Mouse (Mus musculus): Measurements from ENCODE around the gene Egr2. TPM values are rescaled to one million over a fixed set of nuclear protein-coding genes. Genes with fewer than 3 reads are reported as not detected.

Gene Egr2
- total and polyA plus RNA-seq, 3 experiments: 1.0 to 4.7 (median 3.1) TPM

DNA sequence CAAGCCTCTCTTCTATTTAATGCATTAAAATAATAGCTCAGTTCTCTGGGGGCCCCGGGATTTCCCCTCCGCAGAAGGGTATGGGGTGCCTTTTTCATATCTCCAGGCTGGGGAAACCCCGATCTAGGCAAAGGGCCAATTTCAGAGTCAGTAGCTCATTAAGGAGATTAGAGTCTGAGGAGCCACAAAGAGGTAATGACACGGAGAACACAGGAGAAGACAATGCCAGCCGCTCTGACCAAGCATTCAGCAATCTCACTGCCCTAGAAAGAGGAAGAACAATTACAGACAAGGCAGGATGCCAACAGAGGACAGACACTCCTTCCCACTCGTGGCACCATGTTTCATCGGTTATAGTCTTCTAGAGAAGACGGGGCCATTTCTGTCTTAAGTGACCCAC lies 30.8 kb downstream of the Egr2 start:
- peak overlapping the region; percentile 80 for H3K4me2 ChIP-seq (ENCODE audit: insufficient read depth, low read depth, poor library complexity, severe bottlenecking)
- peak overlapping the region in 1 of 3 experiments; percentile 40 for H3K4me3 ChIP-seq (replicated peaks in 1 of 3; ENCODE audit: low read depth in 2 of 3, low read length in 2 of 3, poor library complexity in 1 of 3)
- H3K27me3 ChIP-seq (replicated peaks): no peaks in the 10 kb centered on the region
- no peaks in the 10 kb centered on the region for H3K36me3 ChIP-seq (replicated peaks in 1 of 2; ENCODE audit: control insufficient read depth in 1 of 2, insufficient read depth in 1 of 2, low read length in 1 of 2)
- H3K9ac ChIP-seq (ENCODE audit: insufficient read depth, low read depth): peak overlapping the region; percentile 31; the same call in 1 of the 2 replicates
- H3K79me2 ChIP-seq (replicated peaks; ENCODE audit: control insufficient read depth, extremely low read depth, insufficient read depth, poor library complexity, severe bottlenecking): no peaks in the 10 kb centered on the region
- in situ Hi-C loops (cut with MboI; ENCODE audit: low pct_ligation_motif_present, low pct_unique_long_range_greater_than_20kb, low sequenced_read_pairs): no loop called here
- peak; percentile 90 for DNase-seq (ENCODE audit: extremely low read depth)
- H3K27ac ChIP-seq (ENCODE audit: insufficient read depth, low read depth): peak overlapping the region; percentile 94
- H3K9me3 ChIP-seq (replicated peaks; ENCODE audit: low read length): no peaks in the 10 kb centered on the region
- H3K4me1 ChIP-seq (ENCODE audit: control insufficient read depth in 1 of 2, insufficient read depth in 2 of 2): peaks cover 11 to 43% of the 10 kb centered on the region in 2 experiments
- TF ChIP-seq CHD2 (IDR thresholded peaks at IDR 0.05; ENCODE audit: low read length): no peak
- no peak for TF ChIP-seq KAT2A (IDR thresholded peaks at IDR 0.05; ENCODE audit: insufficient replicate concordance, low read length)
- no peak for TF ChIP-seq UBTF (IDR thresholded peaks at IDR 0.05; ENCODE audit: low read depth, low read length)
- TF ChIP-seq CTCF (conservative IDR thresholded peaks at IDR 0.05 in 1 of 2, IDR thresholded peaks at IDR 0.05 in 1 of 2; ENCODE audit: low read depth in 2 of 2, low read length in 2 of 2): no peak
- TF ChIP-seq E2F4 (IDR thresholded peaks at IDR 0.05; ENCODE audit: insufficient replicate concordance, low read depth, low read length): no peak
- no peak for TF ChIP-seq ZKSCAN1 (IDR thresholded peaks at IDR 0.05; ENCODE audit: borderline replicate concordance, low read depth, low read length)
- TF ChIP-seq USF1 (IDR thresholded peaks at IDR 0.05; ENCODE audit: low read depth, low read length): no peak
- no peak for TF ChIP-seq POLR2AphosphoS2 (IDR thresholded peaks at IDR 0.05; ENCODE audit: low read depth, low read length)
- TF ChIP-seq PAX5 (IDR thresholded peaks at IDR 0.05; ENCODE audit: low read length): no peak
- no peak for TF ChIP-seq TCF12 (IDR thresholded peaks at IDR 0.05; ENCODE audit: low read depth, low read length)
- TF ChIP-seq GABPA (IDR thresholded peaks at IDR 0.05; ENCODE audit: insufficient replicate concordance, low read depth, low read length): no peak
- TF ChIP-seq JUND (conservative IDR thresholded peaks at IDR 0.05; ENCODE audit: low read depth, low read length): no peak; the same call in 1 of the 2 replicates
- no peak for TF ChIP-seq MAFK (IDR thresholded peaks at IDR 0.05; ENCODE audit: insufficient replicate concordance, low read length)
- peak; percentile 68; the same call in 1 of the 2 replicates for TF ChIP-seq MAX (IDR thresholded peaks at IDR 0.05; ENCODE audit: low read length)
- no peak; the same call in 1 of the 2 replicates for TF ChIP-seq NELFE (IDR thresholded peaks at IDR 0.05; ENCODE audit: low read depth, low read length)
- TF ChIP-seq RCOR1 (conservative IDR thresholded peaks at IDR 0.05; ENCODE audit: low read depth, low read length): 0 out of 2 replicates have a peak, but pooled peaks have one; percentile 20
- no peak for TF ChIP-seq JUN (IDR thresholded peaks at IDR 0.05; ENCODE audit: insufficient read depth, low read depth, low read length)
- TF ChIP-seq USF2 (conservative IDR thresholded peaks at IDR 0.05; ENCODE audit: low read depth, low read length): no peak
- TF ChIP-seq MXI1 (IDR thresholded peaks at IDR 0.05; ENCODE audit: low read depth, low read length): no peak
- TF ChIP-seq NRF1 (IDR thresholded peaks at IDR 0.05; ENCODE audit: low read depth, low read length): no peak
- TF ChIP-seq ETS1 (conservative IDR thresholded peaks at IDR 0.05; ENCODE audit: low read depth, low read length): no peak; the same call in 1 of the 2 replicates
- no peak; the same call in 1 of the 2 replicates for TF ChIP-seq RAD21 (IDR thresholded peaks at IDR 0.05; ENCODE audit: low read depth, low read length)
- no peak for TF ChIP-seq BHLHE40 (IDR thresholded peaks at IDR 0.05; ENCODE audit: low read depth, low read length)
- no peak for TF ChIP-seq TBP (conservative IDR thresholded peaks at IDR 0.05; ENCODE audit: low read depth, low read length)
- TF ChIP-seq HCFC1 (IDR thresholded peaks at IDR 0.05; ENCODE audit: low read depth, low read length): no peak
- no peak for TF ChIP-seq ZC3H11A (IDR thresholded peaks at IDR 0.05; ENCODE audit: low read depth, low read length)
- no peak for TF ChIP-seq ZMIZ1 (IDR thresholded peaks at IDR 0.05; ENCODE audit: low read depth, low read length)
- 0 out of 2 replicates have a peak, but pooled peaks have one; percentile 9 for TF ChIP-seq MAZ (IDR thresholded peaks at IDR 0.05; ENCODE audit: low read depth, low read length)
- TF ChIP-seq SMC3 (IDR thresholded peaks at IDR 0.05; ENCODE audit: low read depth, low read length): no peak
- TF ChIP-seq MEF2A (IDR thresholded peaks at IDR 0.05; ENCODE audit: borderline replicate concordance, low read depth, low read length): 0 out of 2 replicates have a peak, but pooled peaks have one; percentile 27
- TF ChIP-seq POLR2A (IDR thresholded peaks at IDR 0.05; ENCODE audit: low read depth, low read length): peak; percentile 55
- peak; percentile 61 for TF ChIP-seq EP300 (IDR thresholded peaks at IDR 0.05; ENCODE audit: low read length)
- TF ChIP-seq SIN3A (IDR thresholded peaks at IDR 0.05; ENCODE audit: low read length): peak; percentile 51; the same call in 1 of the 2 replicates
- TF ChIP-seq ZNF384 (IDR thresholded peaks at IDR 0.05; ENCODE audit: low read depth, low read length): no peak; the same call in 1 of the 2 replicates
- peak; percentile 36; the same call in 1 of the 2 replicates for TF ChIP-seq IRF4 (IDR thresholded peaks at IDR 0.05; ENCODE audit: low read depth, low read length)
- TF ChIP-seq MYC (IDR thresholded peaks at IDR 0.05; ENCODE audit: low read depth, low read length): peak; percentile 39; the same call in 1 of the 2 replicates
- no peak for TF ChIP-seq CHD1 (IDR thresholded peaks at IDR 0.05; ENCODE audit: low read depth, low read length)
- TF ChIP-seq ELF1 (IDR thresholded peaks at IDR 0.05; ENCODE audit: low read depth, low read length): no peak
- dilution Hi-C loops (cut with MboI; ENCODE audit: extremely low pct_ligation_motif_present, extremely low pct_unique_long_range_greater_than_20kb, low sequenced_read_pairs): no loop called here
